Mouse (Mus musculus) ES-E14 (cell line): ENCODE data around the gene Rrad.

Source experiments
- HCFC1 ChIP-seq: IDR thresholded peaks from 2 replicates; pipeline ENCODE4 v1.6.1; 2012; ENCODE audit warnings: low read length, inconsistent platforms, borderline replicate concordance; ENCODE audit not compliant: insufficient read depth
- ZNF384 ChIP-seq: IDR thresholded peaks from 2 replicates; pipeline ENCODE4 v1.6.1; 2012; ENCODE audit warnings: low read depth, low read length, inconsistent platforms

DNA sequence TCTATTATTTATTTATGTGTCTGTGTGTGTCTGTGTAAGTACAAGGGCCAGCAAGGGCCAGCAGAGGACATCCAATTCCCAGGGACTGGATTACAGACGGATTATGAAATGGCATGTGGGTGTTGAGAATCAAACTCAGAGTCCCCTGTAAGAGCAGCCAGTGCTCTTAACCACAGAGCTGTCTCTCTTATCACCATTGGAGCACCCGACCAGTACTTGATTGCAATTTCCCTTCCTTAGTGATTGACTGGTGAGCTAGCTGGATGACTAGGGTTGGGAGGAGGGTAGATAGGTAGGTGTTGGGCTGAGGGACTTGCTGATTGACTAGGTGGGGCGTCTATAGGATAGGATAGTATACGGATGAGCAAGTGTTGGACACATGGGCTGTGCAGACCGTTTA is 10.4 kb downstream of the Rrad start:
- no peak for TF ChIP-seq ZNF384
- no peak for TF ChIP-seq HCFC1
